Comparison of ENCODE assay signal across 32 mouse cellular contexts in the genomic region with DNA sequence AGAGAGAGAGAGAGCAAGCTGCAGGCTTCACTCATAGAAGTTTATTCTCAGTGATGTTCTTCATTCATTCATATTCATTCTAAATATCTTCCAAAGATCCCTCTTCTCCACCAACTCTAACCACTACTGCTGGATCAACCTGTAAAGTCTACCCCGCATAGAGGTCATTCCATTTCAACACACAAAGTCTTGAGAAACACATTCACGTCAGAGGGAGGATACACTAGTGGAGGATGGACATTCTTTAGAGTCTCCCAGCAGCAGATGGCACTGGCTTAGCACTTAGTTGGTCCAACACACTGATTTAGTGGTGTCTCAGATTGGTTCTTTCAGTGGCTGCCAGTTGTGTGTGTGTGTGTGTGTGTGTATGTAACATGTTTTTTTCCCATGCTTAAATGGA.
"Had no signal": no experiment of that assay in that cellular context is flagged by ENCODE, and none has a peak within 500 bp of the region (broad histone marks: within the 10 kb centered on the region; RNA-seq: fewer than 3 reads in every experiment).

No protein-coding gene starts in this region.

- H3K4me1 ChIP-seq: limb, embryonic 13.5 days; lung, embryonic 15.5 days had no signal

- H3K4me3 ChIP-seq: limb, embryonic 10.5 days; limb, embryonic 12.5 days; limb, embryonic 13.5 days; limb, embryonic 15.5 days; liver, embryonic 12.5 days; liver, embryonic 13.5 days; liver, embryonic 15.5 days; lung, embryonic 15.5 days; megakaryocyte, embryonic 14.5 days; midbrain, embryonic 10.5 days; midbrain, embryonic 12.5 days; midbrain, embryonic 13.5 days; midbrain, embryonic 15.5 days; myocyte; neural tube, embryonic 12.5 days had no signal

- H3K36me3 ChIP-seq: limb, embryonic 10.5 days; limb, embryonic 12.5 days; limb, embryonic 13.5 days; limb, embryonic 15.5 days; liver, embryonic 12.5 days; liver, embryonic 13.5 days; liver, embryonic 15.5 days; lung, embryonic 15.5 days; midbrain, embryonic 10.5 days; midbrain, embryonic 12.5 days; midbrain, embryonic 13.5 days; midbrain, embryonic 15.5 days; neural tube, embryonic 12.5 days had no signal

- H3K27me3 ChIP-seq: megakaryocyte, embryonic 14.5 days; midbrain, embryonic 15.5 days had no signal

- H3K27ac ChIP-seq: limb, embryonic 10.5 days; limb, embryonic 12.5 days; limb, embryonic 13.5 days; limb, embryonic 15.5 days; liver, embryonic 12.5 days; liver, embryonic 13.5 days; liver, embryonic 14.5 days; liver, embryonic 15.5 days; lung, embryonic 15.5 days; macrophage; midbrain, embryonic 10.5 days; midbrain, embryonic 12.5 days; midbrain, embryonic 13.5 days; midbrain, embryonic 15.5 days; neural tube, embryonic 12.5 days had no signal

- DNase-seq: left cerebral cortex, postnatal 4 days; liver; liver, embryonic 13.5 days; liver, postnatal 0 days; lung, adult 18-20 months; lung, adult 2 months; lung, embryonic 14.5 days; lung, postnatal 10 days; lung, postnatal 14 days; lung, postnatal 36 days; lung, postnatal 4 days; midbrain, embryonic 14.5 days had no signal

- H3K4me2 ChIP-seq: limb, embryonic 12.5 days; limb, embryonic 13.5 days; limb, embryonic 15.5 days; liver, embryonic 11.5 days; liver, embryonic 12.5 days; liver, embryonic 13.5 days; liver, embryonic 15.5 days; lung, embryonic 14.5 days; lung, embryonic 15.5 days; midbrain, embryonic 11.5 days; midbrain, embryonic 12.5 days; midbrain, embryonic 13.5 days; midbrain, embryonic 15.5 days; neural tube, embryonic 12.5 days had no signal

- H3K9me3 ChIP-seq: limb, embryonic 10.5 days; limb, embryonic 12.5 days; limb, embryonic 13.5 days; limb, embryonic 15.5 days; liver, embryonic 12.5 days; liver, embryonic 13.5 days; liver, embryonic 15.5 days; lung, embryonic 15.5 days; midbrain, embryonic 10.5 days; midbrain, embryonic 12.5 days; midbrain, embryonic 13.5 days; midbrain, embryonic 15.5 days; neural tube, embryonic 12.5 days had no signal

- ATAC-seq: liver, embryonic 12.5 days; liver, postnatal 0 days; lung, postnatal 0 days; midbrain, embryonic 13.5 days; midbrain, embryonic 15.5 days; midbrain, embryonic 16.5 days had no signal

- H3K9ac ChIP-seq: limb, embryonic 12.5 days; limb, embryonic 13.5 days; limb, embryonic 15.5 days; liver, embryonic 12.5 days; liver, embryonic 13.5 days; liver, embryonic 14.5 days; liver, embryonic 15.5 days; liver, postnatal 0 days; lung, embryonic 14.5 days; lung, embryonic 15.5 days; midbrain, embryonic 12.5 days; midbrain, embryonic 13.5 days; midbrain, embryonic 15.5 days; neural tube, embryonic 12.5 days had no signal
